Mouse (Mus musculus): ENCODE results near the gene Tnfsf9. TPM values are rescaled to one million over a fixed set of nuclear protein-coding genes. Genes with fewer than 3 reads are reported as not detected.
A peak's percentile ranks its signal among the peaks of the same experiment; 100 is the strongest.

Gene Tnfsf9
- polyA plus RNA-seq, 1 experiment from 2014 or later, result 5.8 TPM

DNA sequence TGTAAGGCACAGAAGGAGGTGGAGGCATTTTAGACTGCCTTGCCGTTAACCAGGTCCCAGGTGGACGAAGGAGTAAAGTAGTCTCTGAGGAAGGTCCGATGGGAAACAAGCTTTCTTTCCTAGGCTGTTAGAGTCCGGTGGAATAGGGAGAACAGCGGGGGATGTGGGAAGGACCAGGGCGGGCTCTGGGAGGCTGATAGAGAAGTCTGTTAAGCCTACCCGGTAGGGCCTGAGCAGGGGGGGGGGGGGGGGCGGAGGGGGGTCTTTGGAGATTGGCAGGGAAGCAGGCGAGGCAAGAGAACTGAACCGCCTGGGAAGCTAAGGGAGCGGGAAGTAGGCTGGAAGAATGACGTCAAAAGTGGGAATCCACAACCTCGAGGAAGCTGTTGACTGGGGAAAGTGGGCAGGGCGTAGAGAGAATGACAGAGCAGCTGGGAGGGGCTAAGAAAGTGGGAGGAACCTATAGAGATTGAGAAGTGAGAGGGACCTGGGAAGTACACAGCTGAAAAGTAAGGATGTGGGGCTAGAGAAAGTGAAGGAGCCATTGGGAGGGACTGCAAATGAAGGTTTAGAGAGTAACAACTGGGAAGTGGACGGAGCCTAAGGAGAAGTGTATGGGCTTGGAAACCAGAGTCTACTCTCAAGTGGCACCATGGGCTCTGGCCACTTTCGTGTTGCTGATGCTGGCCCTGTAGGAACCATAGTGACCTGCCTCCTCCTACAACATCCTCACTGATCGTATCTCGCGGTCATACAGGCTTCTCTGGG, 9.1 kb upstream of the Tnfsf9 start:
- 2% methylated on average over 18 of the region's 19 CpGs for WGBS
- H3K9ac ChIP-seq, result no peak overlapping the region

GRCm38 (mm10) chr17:57096623-57096920, 8.6 kb upstream of the Tnfsf9 start:
- H3K4me3 ChIP-seq (replicated peaks), result peak overlapping the region; percentile 21
- peaks cover 5% of the 10 kb centered on the region; the same call in 1 of the 2 replicates for H3K27me3 ChIP-seq
- no peak overlapping the region for H3K27ac ChIP-seq (replicated peaks)
- no peaks in the 10 kb centered on the region for H3K36me3 ChIP-seq
- no peaks in the 10 kb centered on the region for H3K9me3 ChIP-seq (replicated peaks)
- no peak overlapping the region for H3K9ac ChIP-seq
- peak; percentile 72 for ATAC-seq (ENCODE audit: insufficient number of reproducible peaks, low FRiP score, low TSS enrichment, low read depth)
- H3K4me2 ChIP-seq (replicated peaks), result peak overlapping the region; percentile 43
- under 1% methylated on average over 11 of the region's 11 CpGs for WGBS
- H3K4me1 ChIP-seq, result peaks cover 10% of the 10 kb centered on the region

More for the DNA sequence above, 9.1 kb upstream of the Tnfsf9 start:
- no peaks in the 10 kb centered on the region for H3K9me3 ChIP-seq (replicated peaks)
- H3K27ac ChIP-seq (replicated peaks), result no peak overlapping the region
- peaks cover 10% of the 10 kb centered on the region for H3K4me1 ChIP-seq
- ATAC-seq (ENCODE audit: insufficient number of reproducible peaks, low FRiP score, low TSS enrichment, low read depth), result peak; percentile 55; the same call in 1 of the 2 replicates
- peak overlapping the region; percentile 43 for H3K4me2 ChIP-seq (replicated peaks)
- peak overlapping the region; percentile 21 for H3K4me3 ChIP-seq (replicated peaks)
- peaks cover 5% of the 10 kb centered on the region; the same call in 1 of the 2 replicates for H3K27me3 ChIP-seq
- H3K36me3 ChIP-seq, result no peaks in the 10 kb centered on the region

DNA sequence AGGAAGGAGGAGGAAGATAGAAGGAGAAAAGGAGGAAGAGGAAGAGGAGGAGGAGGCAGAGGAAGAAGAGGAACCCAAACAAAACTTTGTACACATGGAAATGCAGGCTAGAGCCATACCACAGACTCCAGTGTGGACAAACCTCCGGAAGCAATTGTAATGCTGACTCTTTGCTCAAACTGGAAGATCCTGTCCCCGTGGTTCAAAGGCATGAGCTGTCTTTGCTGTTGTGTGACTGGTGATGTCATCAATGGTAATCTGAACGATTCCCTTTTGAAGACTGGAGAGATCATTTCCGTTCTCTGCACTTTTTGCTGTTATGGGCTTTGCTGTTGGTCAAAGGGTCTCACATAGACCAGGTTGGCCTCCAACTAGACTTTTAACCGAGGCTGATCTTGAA, 6.8 kb upstream of the Tnfsf9 start:
- Histone ChIP-seq H3K36me3 (no peaks in the 10 kb centered on the region), H3K27ac (replicated peaks) (no peak overlapping the region), H3K4me2 (replicated peaks) (no peak overlapping the region), H3K27me3 (peaks cover 5% of the 10 kb centered on the region; the same call in 1 of the 2 replicates), H3K4me3 (replicated peaks) (no peak overlapping the region), H3K9me3 (replicated peaks) (no peaks in the 10 kb centered on the region), H3K4me1 (peaks cover 10% of the 10 kb centered on the region), H3K9ac (no peak overlapping the region)
- no peak for ATAC-seq (ENCODE audit: insufficient number of reproducible peaks, low FRiP score, low TSS enrichment, low read depth)
- 75% methylated on average over 5 of the region's 5 CpGs for WGBS

GRCm38 (mm10) chr17:57099629-57100325, 5.3 kb upstream of the Tnfsf9 start:
- no peak overlapping the region for H3K9ac ChIP-seq
- peaks cover 15% of the 10 kb centered on the region for H3K4me1 ChIP-seq
- H3K9me3 ChIP-seq (replicated peaks), result no peaks in the 10 kb centered on the region
- no peak for ATAC-seq (ENCODE audit: insufficient number of reproducible peaks, low FRiP score, low TSS enrichment, low read depth)
- no peak overlapping the region for H3K27ac ChIP-seq (replicated peaks)
- no peak overlapping the region for H3K4me2 ChIP-seq (replicated peaks)
- H3K4me3 ChIP-seq (replicated peaks), result no peak overlapping the region
- H3K27me3 ChIP-seq, result peaks cover 5% of the 10 kb centered on the region; the same call in 1 of the 2 replicates
- 10% methylated on average over 10 of the region's 10 CpGs for WGBS
- H3K36me3 ChIP-seq, result no peaks in the 10 kb centered on the region

- WGBS, result 59% methylated on average over 2 of the region's 2 CpGs
- H3K9me3 ChIP-seq (replicated peaks), result no peaks in the 10 kb centered on the region
Observed at GRCm38 (mm10) chr17:57102276-57102675, 2.8 kb upstream of the Tnfsf9 start.

GRCm38 (mm10) chr17:57104496-57104895, 629 bp upstream of the Tnfsf9 start:
- no peak overlapping the region for H3K27ac ChIP-seq (replicated peaks)
- no peak overlapping the region for H3K9ac ChIP-seq
- WGBS, result 36% methylated on average over 4 of the region's 4 CpGs

More at GRCm38 (mm10) chr17:57102276-57102675, 2.8 kb upstream of the Tnfsf9 start:
- Histone ChIP-seq H3K4me1 (peaks cover 13% of the 10 kb centered on the region), H3K27me3 (no peaks in the 10 kb centered on the region), H3K4me3 (replicated peaks) (no peak overlapping the region), H3K4me2 (replicated peaks) (no peak overlapping the region), H3K36me3 (no peaks in the 10 kb centered on the region), H3K9ac (no peak overlapping the region), H3K27ac (replicated peaks) (no peak overlapping the region)
- ATAC-seq (ENCODE audit: insufficient number of reproducible peaks, low FRiP score, low TSS enrichment, low read depth), result no peak

DNA sequence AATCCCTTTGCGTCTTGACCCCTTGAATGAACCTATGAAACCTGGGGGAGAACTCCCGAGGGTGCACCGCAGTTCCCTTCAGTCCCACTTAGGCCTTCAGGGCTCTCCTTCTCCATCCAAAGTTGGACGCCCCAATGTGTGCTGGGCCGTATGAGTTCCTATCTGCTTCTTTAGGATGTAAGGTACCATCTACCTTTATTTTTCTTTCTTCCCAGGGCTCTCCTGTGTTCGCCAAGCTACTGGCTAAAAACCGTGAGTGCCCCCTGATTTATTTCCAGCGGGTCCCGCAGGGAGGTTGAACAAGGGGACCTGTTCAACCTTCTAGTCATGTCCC, 877 bp downstream of the Tnfsf9 start:
- WGBS, result 10% methylated on average over 9 of the region's 9 CpGs
- H3K36me3 ChIP-seq, result no peaks in the 10 kb centered on the region
- H3K4me3 ChIP-seq (replicated peaks), result peak overlapping the region; percentile 67
- peak overlapping the region; percentile 91 for H3K4me2 ChIP-seq (replicated peaks)
- peaks cover 13% of the 10 kb centered on the region for H3K4me1 ChIP-seq
- H3K9me3 ChIP-seq (replicated peaks), result no peaks in the 10 kb centered on the region
- no peak overlapping the region for H3K27ac ChIP-seq (replicated peaks)
- ATAC-seq (ENCODE audit: insufficient number of reproducible peaks, low FRiP score, low TSS enrichment, low read depth), result no peak
- H3K9ac ChIP-seq, result no peak overlapping the region
- H3K27me3 ChIP-seq, result no peaks in the 10 kb centered on the region

More at GRCm38 (mm10) chr17:57104496-57104895, 629 bp upstream of the Tnfsf9 start:
- Histone ChIP-seq H3K4me1 (peaks cover 13% of the 10 kb centered on the region), H3K4me3 (replicated peaks) (peak overlapping the region; percentile 67), H3K9me3 (replicated peaks) (no peaks in the 10 kb centered on the region), H3K36me3 (no peaks in the 10 kb centered on the region), H3K4me2 (replicated peaks) (peak overlapping the region; percentile 91), H3K27me3 (no peaks in the 10 kb centered on the region)
- no peak for ATAC-seq (ENCODE audit: insufficient number of reproducible peaks, low FRiP score, low TSS enrichment, low read depth)

DNA sequence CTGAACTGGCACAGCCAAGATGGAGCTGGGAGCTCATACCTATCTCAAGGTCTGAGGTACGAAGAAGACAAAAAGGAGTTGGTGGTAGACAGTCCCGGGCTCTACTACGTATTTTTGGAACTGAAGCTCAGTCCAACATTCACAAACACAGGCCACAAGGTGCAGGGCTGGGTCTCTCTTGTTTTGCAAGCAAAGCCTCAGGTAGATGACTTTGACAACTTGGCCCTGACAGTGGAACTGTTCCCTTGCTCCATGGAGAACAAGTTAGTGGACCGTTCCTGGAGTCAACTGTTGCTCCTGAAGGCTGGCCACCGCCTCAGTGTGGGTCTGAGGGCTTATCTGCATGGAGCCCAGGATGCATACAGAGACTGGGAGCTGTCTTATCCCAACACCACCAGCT, 1.9 kb downstream of the Tnfsf9 start:
- ATAC-seq (ENCODE audit: insufficient number of reproducible peaks, low FRiP score, low TSS enrichment, low read depth), result no peak
- WGBS, result 88% methylated on average over 5 of the region's 5 CpGs

DNA sequence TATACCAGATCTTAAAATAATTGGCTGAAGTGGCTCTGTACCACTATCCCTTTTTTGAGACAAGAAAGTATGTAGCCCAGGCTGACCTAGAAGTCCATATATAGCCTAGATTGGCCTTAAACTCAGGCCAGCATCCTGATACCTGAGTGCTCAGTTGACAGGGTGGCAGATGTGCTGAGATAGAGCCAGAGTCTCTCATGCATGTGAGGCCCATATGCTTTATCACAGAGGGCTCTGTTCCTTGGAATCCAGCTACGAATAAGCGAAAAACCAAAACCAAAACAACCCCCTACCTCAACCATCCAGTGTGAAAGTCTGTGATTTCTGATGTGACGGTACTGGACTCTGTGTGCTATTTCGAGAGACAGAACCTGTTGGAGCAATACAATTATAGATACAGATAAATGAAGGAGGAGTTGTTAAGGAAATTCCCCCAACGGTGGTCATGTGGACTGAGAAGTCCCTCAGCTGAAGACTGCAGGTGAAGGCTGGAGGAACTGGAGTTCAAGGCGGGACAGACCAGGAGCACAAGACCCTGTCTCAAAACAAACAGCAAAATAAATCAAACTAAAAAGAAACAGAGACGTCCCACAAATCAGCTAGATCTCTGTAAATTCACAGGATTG, 3.0 kb downstream of the Tnfsf9 start:
- Histone ChIP-seq H3K9me3 (replicated peaks) (no peaks in the 10 kb centered on the region), H3K4me2 (replicated peaks) (no peak overlapping the region), H3K27ac (replicated peaks) (no peak overlapping the region), H3K27me3 (no peaks in the 10 kb centered on the region), H3K36me3 (no peaks in the 10 kb centered on the region), H3K4me3 (replicated peaks) (no peak overlapping the region), H3K9ac (no peak overlapping the region), H3K4me1 (peaks cover 13% of the 10 kb centered on the region)
- ATAC-seq (ENCODE audit: insufficient number of reproducible peaks, low FRiP score, low TSS enrichment, low read depth), result no peak
- WGBS, result 88% methylated on average over 7 of the region's 7 CpGs

More for the DNA sequence above, 1.9 kb downstream of the Tnfsf9 start:
- H3K4me2 ChIP-seq (replicated peaks), result no peak overlapping the region
- no peak overlapping the region for H3K4me3 ChIP-seq (replicated peaks)
- H3K4me1 ChIP-seq, result peaks cover 13% of the 10 kb centered on the region
- no peaks in the 10 kb centered on the region for H3K36me3 ChIP-seq
- no peaks in the 10 kb centered on the region for H3K27me3 ChIP-seq
- H3K9ac ChIP-seq, result no peak overlapping the region
- no peaks in the 10 kb centered on the region for H3K9me3 ChIP-seq (replicated peaks)
- no peak overlapping the region for H3K27ac ChIP-seq (replicated peaks)

DNA sequence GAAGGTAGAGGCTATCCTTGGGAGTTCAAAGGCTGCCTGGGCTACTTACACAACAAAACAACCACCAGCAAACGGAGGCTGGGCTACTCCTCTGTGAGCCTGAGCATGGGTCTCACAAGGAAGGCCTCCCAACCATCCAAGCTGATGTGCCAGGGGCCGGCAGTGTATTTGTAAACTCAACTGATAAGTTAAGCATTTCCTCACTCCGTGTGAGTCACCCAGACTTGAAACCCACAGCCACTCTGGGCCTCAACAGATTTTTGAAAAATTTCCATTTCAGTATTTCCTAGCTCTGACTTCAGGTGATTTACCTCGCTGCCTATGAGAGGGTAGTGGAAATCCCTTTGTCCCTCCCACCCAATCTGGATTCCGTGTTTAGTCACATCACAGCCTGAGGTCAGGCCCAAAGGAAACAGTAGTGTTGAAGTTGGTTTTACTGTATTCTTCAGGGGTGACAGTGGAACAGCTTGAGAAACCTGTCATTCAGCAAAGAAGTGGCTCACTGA, 3.6 kb downstream of the Tnfsf9 start:
- H3K4me3 ChIP-seq (replicated peaks), result no peak overlapping the region
- no peaks in the 10 kb centered on the region for H3K27me3 ChIP-seq
- no peaks in the 10 kb centered on the region for H3K9me3 ChIP-seq (replicated peaks)
- no peaks in the 10 kb centered on the region for H3K36me3 ChIP-seq
- H3K27ac ChIP-seq (replicated peaks), result no peak overlapping the region
- ATAC-seq (ENCODE audit: insufficient number of reproducible peaks, low FRiP score, low TSS enrichment, low read depth), result no peak
- 51% methylated on average over 5 of the region's 5 CpGs for WGBS
- peaks cover 13% of the 10 kb centered on the region for H3K4me1 ChIP-seq
- H3K9ac ChIP-seq, result no peak overlapping the region
- no peak overlapping the region for H3K4me2 ChIP-seq (replicated peaks)

GRCm38 (mm10) chr17:57110005-57110404, 4.9 kb downstream of the Tnfsf9 start:
- Histone ChIP-seq H3K9ac (no peak overlapping the region), H3K36me3 (no peaks in the 10 kb centered on the region), H3K4me1 (peaks cover 6% of the 10 kb centered on the region; the same call in 1 of the 2 replicates), H3K27me3 (no peaks in the 10 kb centered on the region), H3K9me3 (replicated peaks) (no peaks in the 10 kb centered on the region), H3K4me2 (replicated peaks) (no peak overlapping the region), H3K4me3 (replicated peaks) (no peak overlapping the region), H3K27ac (replicated peaks) (no peak overlapping the region)
- WGBS, result 81% methylated on average over 1 of the region's 1 CpGs
- ATAC-seq (ENCODE audit: insufficient number of reproducible peaks, low FRiP score, low TSS enrichment, low read depth), result no peak
